Comparison of ENCODE assay signal across 8 mouse cellular contexts in the genomic region with DNA sequence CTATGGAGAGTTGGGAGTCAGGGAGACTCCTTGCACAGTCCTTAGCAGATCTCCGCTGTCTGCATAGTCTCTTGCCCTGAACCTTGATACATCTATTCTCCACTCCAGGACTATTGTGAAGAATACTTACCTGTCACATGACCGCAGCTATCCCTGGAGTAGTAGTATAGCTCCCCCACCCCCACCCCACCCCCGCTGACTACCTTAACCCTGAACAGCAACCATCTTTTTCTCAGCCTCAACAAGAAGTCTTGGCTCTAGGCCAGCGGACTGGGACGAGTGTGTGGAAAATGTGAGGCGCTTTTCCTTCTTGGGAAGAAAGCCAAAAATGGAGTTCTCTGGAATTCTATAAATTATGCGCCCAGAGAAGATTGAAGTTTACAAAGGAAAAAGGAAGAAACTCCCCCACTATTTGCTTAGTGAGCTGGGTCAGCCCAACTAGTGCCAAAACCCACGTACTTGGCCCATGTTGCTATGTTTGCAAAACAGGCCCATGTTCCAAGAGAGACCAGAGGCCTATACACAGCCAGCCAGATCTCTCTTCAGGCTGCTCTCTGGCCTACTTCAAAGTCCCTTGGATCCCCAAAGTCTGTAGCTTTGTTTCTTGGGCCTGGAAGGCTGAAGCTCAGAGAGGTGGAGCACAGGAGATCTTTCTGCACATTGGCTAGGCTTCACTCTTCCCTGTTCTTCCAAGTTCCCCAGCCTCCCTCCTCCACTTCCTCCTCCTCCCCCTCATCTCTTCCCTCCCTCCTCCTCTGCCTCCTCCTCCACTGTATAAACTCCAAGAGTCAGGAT. TPM values are rescaled to one million over a fixed set of nuclear protein-coding genes. Genes with fewer than 3 reads are reported as not detected.
DNase-seq lines count a peak whose midpoint lies in the region; ATAC-seq and TF ChIP-seq lines count a peak whose summit lies in the region.
"Had no signal": no experiment of that assay in that cellular context is flagged by ENCODE, and none has a peak within 500 bp of the region (broad histone marks: within the 10 kb centered on the region; RNA-seq: fewer than 3 reads in every experiment).

No protein-coding gene starts in this region.

- no peak overlapping the region for H3K9ac ChIP-seq in intestine, embryonic 14.5 days (ENCODE audit: low read length)
- H3K9ac ChIP-seq in liver, adult 2 months (ENCODE audit: low read depth, low read length): no peak overlapping the region
- H3K9ac ChIP-seq: liver, embryonic 14.5 days had no signal

- H3K27ac ChIP-seq in intestine, embryonic 14.5 days (ENCODE audit: low read depth): peak overlapping the region; percentile 98
- peak overlapping the region; percentile 76 for H3K27ac ChIP-seq in liver, adult 2 months (replicated peaks; ENCODE audit: insufficient read depth, low read depth, low read length)
- peak overlapping the region; percentile 82 for H3K27ac ChIP-seq in olfactory bulb, adult 2 months (ENCODE audit: insufficient read depth, low read depth, low read length)
- H3K27ac ChIP-seq: liver, embryonic 14.5 days had no signal

- intact Hi-C loops in gastrocnemius, postnatal 14 days (cut with DNase I; ENCODE audit: low total_unique reads): no loop called here

- peaks cover 24% of the 10 kb centered on the region for H3K4me1 ChIP-seq in intestine, embryonic 14.5 days (replicated peaks; ENCODE audit: control insufficient read depth, insufficient read depth, low read length)
- peaks cover 19% of the 10 kb centered on the region for H3K4me1 ChIP-seq in liver, adult 2 months (ENCODE audit: control insufficient read depth, insufficient read depth, low read length)
- peaks cover 17% of the 10 kb centered on the region for H3K4me1 ChIP-seq in olfactory bulb, adult 2 months (ENCODE audit: control insufficient read depth, insufficient read depth, low read length)

- no peak overlapping the region for H3K4me3 ChIP-seq in intestine, embryonic 14.5 days (ENCODE audit: low read depth, low read length)
- H3K4me3 ChIP-seq in liver, adult 2 months (ENCODE audit: insufficient read depth, low read depth, low read length): no peak overlapping the region
- no peak overlapping the region for H3K4me3 ChIP-seq in olfactory bulb, adult 2 months (ENCODE audit: insufficient read depth, low read depth, low read length)

- H3K79me2 ChIP-seq in liver, adult 2 months (ENCODE audit: control insufficient read depth, insufficient read depth, low read length): no peaks in the 10 kb centered on the region

- H3K4me2 ChIP-seq in intestine, embryonic 14.5 days (ENCODE audit: low read length): no peak overlapping the region

- WGBS in intestine, embryonic 14.5 days: 30% methylated on average over 8 of the region's 8 CpGs
- WGBS in liver, adult 2 months: 36% methylated on average over 8 of the region's 8 CpGs
- WGBS in olfactory bulb, adult 2 months: 35% methylated on average over 8 of the region's 8 CpGs

- H3K27me3 ChIP-seq in intestine, embryonic 14.5 days (replicated peaks; ENCODE audit: control insufficient read depth, insufficient read depth, low read length): no peaks in the 10 kb centered on the region
- no peaks in the 10 kb centered on the region for H3K27me3 ChIP-seq in liver, adult 2 months (ENCODE audit: control insufficient read depth, insufficient read depth, low read length)

- no peak for TF ChIP-seq POLR2A in liver, adult 2 months (IDR thresholded peaks at IDR 0.05; ENCODE audit: extremely low read depth, insufficient read depth, low read length)
- TF ChIP-seq POLR2A in olfactory bulb, adult 2 months (IDR thresholded peaks at IDR 0.05; ENCODE audit: insufficient read depth, low read depth, low read length): no peak

- DNase-seq in NIH3T3 (ENCODE audit: low read depth): peak; percentile 97
- peak; percentile 70 for DNase-seq in adrenal gland, adult 2 months
- DNase-seq in gastrocnemius, postnatal 14 days: peak; percentile 64
- DNase-seq in intestine, embryonic 14.5 days (ENCODE audit: low spot score): peak; percentile 78
- DNase-seq in liver, adult 2 months (ENCODE audit: extremely low read depth, low read depth, low spot score): peak; percentile 95
- DNase-seq in embryo, embryonic 11 days: no peak

- ATAC-seq in intestine, embryonic 14.5 days (replicated peaks; ENCODE audit: low FRiP score, low TSS enrichment, low read depth): peak; percentile 83

- no peaks in the 10 kb centered on the region for H3K36me3 ChIP-seq in intestine, embryonic 14.5 days (ENCODE audit: control insufficient read depth, insufficient read depth, low read length)
- H3K36me3 ChIP-seq in liver, adult 2 months (ENCODE audit: control insufficient read depth, insufficient read depth, low read length): no peaks in the 10 kb centered on the region

- H3K9me3 ChIP-seq in intestine, embryonic 14.5 days (ENCODE audit: control insufficient read depth, low read length): no peaks in the 10 kb centered on the region

- no peak for TF ChIP-seq CTCF in liver, adult 2 months (IDR thresholded peaks at IDR 0.05; ENCODE audit: low read depth, low read length)
- no peak for TF ChIP-seq CTCF in olfactory bulb, adult 2 months (IDR thresholded peaks at IDR 0.05; ENCODE audit: insufficient read depth, low read depth, low read length)

RNA-seq across cellular contexts. Expression of a gene that starts 48.4 kb away (rescaled TPM):
- total RNA-seq in adrenal gland, adult 2 months (2021): 10 to 100 TPM; 20.2 to 43.2 TPM
- polyA plus RNA-seq in adrenal gland, adult 2 months (2012; rRNA removed): 3.1 and 3.9 TPM in 2 replicates
- total RNA-seq in gastrocnemius, postnatal 14 days (2021): 100 to 1,000 TPM; 125 to 230 TPM
- polyA plus RNA-seq in intestine, embryonic 14.5 days (2014; fragmentation: Nextera tagmentation; extraction: Ambion mirVana): 10.0 and 11.7 TPM in 2 replicates
- total RNA-seq in liver, adult 2 months (2014; rRNA removed): 30.1 and 39.9 TPM in 2 replicates
- 23.3 and 40.1 TPM in 2 replicates for polyA plus RNA-seq in liver, adult 2 months (2012; rRNA removed)
- not detected in 2 replicates for polyA plus RNA-seq in olfactory bulb, adult 2 months (2012; ENCODE audit: insufficient read depth, insufficient read length, low replicate concordance, missing spikeins)
